Mouse (Mus musculus) ES-E14 (cell line): ENCODE results near the gene Pla2g7. TPM values are rescaled to one million over a fixed set of nuclear protein-coding genes. Genes with fewer than 3 reads are reported as not detected.

Experiments used
- DNase-seq: peaks from one replicate; pipeline ENCODE4 v3.0.0-alpha.2; 2013; ENCODE audit warnings: low read depth, low spot score
- H3K27ac ChIP-seq: 2 replicates; pipeline ENCODE4 v1.5.1; 2012; ENCODE audit warnings: low read depth, mild to moderate bottlenecking, low read length, moderate library complexity, mixed read lengths; ENCODE audit not compliant: poor library complexity, insufficient read depth, severe bottlenecking
- H3K36me3 ChIP-seq: 2 replicates; pipeline ENCODE4 v1.6.1; 2012; ENCODE audit warnings: mild to moderate bottlenecking, low read length, moderate library complexity, mixed read lengths; ENCODE audit not compliant: control insufficient read depth, poor library complexity, insufficient read depth, severe bottlenecking
- H3K4me1 ChIP-seq, 2 experiments: fragments of 150-350 bp in 1 of 2; sonication (generic) in 1 of 2; 2 replicates each; pipeline ENCODE4 v1.6.1; 2012; ENCODE audit warnings: low read length in 2 of 2, mild to moderate bottlenecking in 1 of 2, mixed read lengths in 1 of 2; ENCODE audit not compliant: control insufficient read depth in 2 of 2, insufficient read depth in 2 of 2, poor library complexity in 1 of 2
- H3K4me3 ChIP-seq, 2 experiments: fragments of 150-350 bp in 1 of 2; sonication (generic) in 1 of 2; 2 replicates each; pipeline ENCODE4 v1.5.1; 2012; ENCODE audit warnings: low read length in 2 of 2, low read depth in 1 of 2, mild to moderate bottlenecking in 1 of 2, mixed read lengths in 1 of 2; ENCODE audit not compliant: insufficient read depth in 1 of 2, poor library complexity in 1 of 2, severe bottlenecking in 1 of 2
- H3K9ac ChIP-seq: 2 replicates; pipeline ENCODE4 v1.6.1; 2012; ENCODE audit warnings: low read depth, mild to moderate bottlenecking, low read length, mixed read lengths; ENCODE audit not compliant: poor library complexity, insufficient read depth, severe bottlenecking
- H3K9me3 ChIP-seq: fragments of 150-350 bp; sonication (generic); 2 replicates; pipeline ENCODE4 v1.6.1; 2012; ENCODE audit warnings: low read depth, mild to moderate bottlenecking, low read length; ENCODE audit not compliant: control insufficient read depth, insufficient read depth
- CHD2 ChIP-seq: IDR thresholded peaks from 2 replicates; pipeline ENCODE4 v1.6.1; 2014; ENCODE audit warnings: mild to moderate bottlenecking, low read depth, low read length, inconsistent platforms
- HCFC1 ChIP-seq: IDR thresholded peaks from 2 replicates; pipeline ENCODE4 v1.6.1; 2012; ENCODE audit warnings: low read length, inconsistent platforms, borderline replicate concordance; ENCODE audit not compliant: insufficient read depth
- MAFK ChIP-seq: IDR thresholded peaks from 2 replicates; pipeline ENCODE4 v1.6.1; 2014; ENCODE audit warnings: mild to moderate bottlenecking, low read depth, low read length, inconsistent platforms; ENCODE audit not compliant: insufficient read depth
- ZC3H11A ChIP-seq: IDR thresholded peaks from 2 replicates; pipeline ENCODE4 v1.6.1; 2012; ENCODE audit warnings: low read depth, mild to moderate bottlenecking, inconsistent platforms, low read length, borderline replicate concordance
- ZNF384 ChIP-seq: IDR thresholded peaks from 2 replicates; pipeline ENCODE4 v1.6.1; 2012; ENCODE audit warnings: low read depth, low read length, inconsistent platforms
- in situ Hi-C, 2 experiments: fragments of 600-800 bp; cut with MboI; formaldehyde crosslinking; loops; one replicate each; pipeline ENCODE4 v1.15.1; 2025; ENCODE audit warnings: low sequenced_read_pairs in 2 of 2, inconsistent platforms in 1 of 2; ENCODE audit not compliant: unreplicated experiment in 2 of 2
- total RNA-seq: library from RNA; depleted of rRNA; stranded (reverse); fragments of 300-350 nt; gene quantifications from 2 replicates; pipeline ENCODE4 v1.2.3, GENCODE M21; 2012

Gene Pla2g7
- total RNA-seq, 1 experiment, result 5.7 TPM

DNA sequence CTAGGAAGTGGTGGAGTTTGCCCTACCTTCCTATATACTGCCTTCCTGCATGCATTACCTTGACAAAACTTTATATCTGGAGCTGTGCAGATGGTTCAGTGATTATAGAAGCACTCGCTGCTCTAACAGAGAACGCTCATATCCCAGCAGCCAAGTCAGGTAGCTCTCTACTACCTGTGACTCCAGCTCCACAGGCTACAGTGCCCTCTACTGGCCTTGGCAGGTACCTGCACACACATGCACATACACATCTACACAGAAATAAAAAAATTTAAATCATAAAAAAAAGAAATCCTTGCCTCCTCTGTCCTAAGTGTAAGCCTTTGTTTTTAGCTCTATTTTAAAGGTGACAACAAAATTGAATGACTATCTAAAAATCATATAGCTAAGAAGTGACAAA is 29.8 kb downstream of the Pla2g7 start:
- DNase-seq, result no peak

GRCm38 (mm10) chr17:43598706-43599105 is 30.8 kb downstream of the Pla2g7 start:
- TF ChIP-seq CHD2 (no peak), HCFC1 (no peak), ZNF384 (no peak), MAFK (no peak), ZC3H11A (no peak)
- DNase-seq, result no peak

More for the DNA sequence above, 29.8 kb downstream of the Pla2g7 start:
- Histone ChIP-seq H3K9ac (no peak overlapping the region), H3K27ac (no peak overlapping the region), H3K4me1 (peaks cover under 1 to 1% of the 10 kb centered on the region in 2 experiments; a peak in 1 of 4 replicates), H3K9me3 (no peaks in the 10 kb centered on the region), H3K36me3 (no peaks in the 10 kb centered on the region), H3K4me3 (no peak overlapping the region)
- in situ Hi-C loops, result no loop called here
- no peak for TF ChIP-seq MAFK
- TF ChIP-seq CHD2, result no peak
- no peak for TF ChIP-seq ZNF384

GRCm38 (mm10) chr17:43606704-43607103 is 38.8 kb downstream of the Pla2g7 start:
- no peak overlapping the region for H3K9ac ChIP-seq
- peak; percentile 65 for DNase-seq
- H3K9me3 ChIP-seq, result no peaks in the 10 kb centered on the region
- no peaks in the 10 kb centered on the region for H3K4me1 ChIP-seq
- TF ChIP-seq ZC3H11A (peak; percentile 90), CHD2 (no peak)
- in situ Hi-C loops, result loop anchor here (5.0 to 25.0 kb wide), 4 partner anchors 89 to 344 kb away; partner anchors contain the start of gene Adgrf1 (in 1 of the 2)
- no peaks in the 10 kb centered on the region for H3K36me3 ChIP-seq
- H3K4me3 ChIP-seq, result no peak overlapping the region
- no peak overlapping the region for H3K27ac ChIP-seq

More at GRCm38 (mm10) chr17:43598706-43599105, 30.8 kb downstream of the Pla2g7 start:
- Histone ChIP-seq H3K9me3 (no peaks in the 10 kb centered on the region), H3K27ac (no peak overlapping the region), H3K9ac (no peak overlapping the region), H3K4me1 (no peaks in the 10 kb centered on the region), H3K4me3 (no peak overlapping the region), H3K36me3 (no peaks in the 10 kb centered on the region)
- in situ Hi-C loops, result no loop called here

DNA sequence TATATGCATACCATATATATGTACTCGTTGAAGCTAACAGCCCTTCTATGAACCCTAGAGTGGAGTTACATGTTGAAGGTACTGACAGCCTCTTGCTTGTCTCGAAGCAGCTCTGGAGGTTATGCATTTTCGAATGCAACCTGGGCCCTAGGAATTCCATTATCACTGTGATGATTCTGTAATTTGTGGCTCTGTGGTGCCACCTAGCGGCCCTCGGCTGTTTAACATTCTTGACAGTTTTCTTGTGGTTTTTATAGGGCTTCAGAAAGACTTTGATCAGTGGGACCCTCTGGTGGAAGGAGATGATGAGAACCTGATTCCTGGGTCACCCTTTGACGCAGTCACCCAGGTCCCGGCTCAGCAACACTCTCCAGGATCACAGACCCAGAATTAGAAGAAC is 43.7 kb downstream of the Pla2g7 start:
- no peak overlapping the region for H3K27ac ChIP-seq
- no peaks in the 10 kb centered on the region for H3K4me1 ChIP-seq
- TF ChIP-seq CHD2 (no peak), ZC3H11A (peak; percentile 74)
- no peaks in the 10 kb centered on the region for H3K9me3 ChIP-seq
- no peak overlapping the region for H3K4me3 ChIP-seq
- no peak overlapping the region for H3K9ac ChIP-seq
- no peaks in the 10 kb centered on the region for H3K36me3 ChIP-seq
- peak; percentile 74 for DNase-seq
- in situ Hi-C loops, result loop anchor here in 1 of 2 experiments (25.0 kb wide), 1 partner anchor 349 kb away; the partner anchor contains the start of gene Adgrf1

DNA sequence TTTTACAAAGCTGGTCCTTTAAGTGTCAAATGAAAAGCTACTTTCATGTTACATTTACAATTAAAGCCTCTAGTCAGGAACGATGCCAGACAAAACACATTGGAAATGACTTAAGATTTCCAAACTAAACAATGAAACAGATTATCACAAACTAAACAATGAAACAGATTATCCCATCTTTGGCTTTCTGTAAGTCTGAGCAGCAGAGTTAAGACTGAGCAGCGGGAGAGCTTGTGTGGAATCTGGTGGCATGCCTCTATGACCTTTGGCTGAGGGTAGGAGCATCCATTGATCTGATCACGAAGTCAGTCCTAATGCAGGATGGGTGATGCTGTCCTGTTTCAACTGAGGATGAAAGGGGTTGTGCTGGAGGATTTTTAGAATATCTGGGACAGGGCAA is 44.3 kb downstream of the Pla2g7 start:
- H3K36me3 ChIP-seq, result no peaks in the 10 kb centered on the region
- H3K9ac ChIP-seq, result no peak overlapping the region
- TF ChIP-seq CHD2, result no peak
- no peak for TF ChIP-seq MAFK
- no peak for TF ChIP-seq ZNF384
- no peaks in the 10 kb centered on the region for H3K4me1 ChIP-seq
- H3K27ac ChIP-seq, result no peak overlapping the region
- in situ Hi-C loops, result loop anchor here in 1 of 2 experiments (25.0 kb wide), 1 partner anchor 350 kb away; the partner anchor contains the start of gene Adgrf1
- DNase-seq, result no peak
- H3K4me3 ChIP-seq, result no peak overlapping the region
- no peaks in the 10 kb centered on the region for H3K9me3 ChIP-seq
